Mouse (Mus musculus): Measurements from ENCODE around the gene Osbpl10. TPM values are rescaled to one million over a fixed set of nuclear protein-coding genes. Genes with fewer than 3 reads are reported as not detected.

Osbpl10 gene
- not detected for total RNA-seq (2023)

GRCm38 (mm10) chr9:114978281-114979111 lies at the start of gene Osbpl10:
TSS of gene Osbpl10 (plus strand) at chr9:114978569.

GRCm38 (mm10) chr9:114933723-114934171 lies 44.6 kb upstream of the Osbpl10 start, which contains the start of gene Gpd1l:
TSS of gene Gpd1l (minus strand) at chr9:114933987.

DNA sequence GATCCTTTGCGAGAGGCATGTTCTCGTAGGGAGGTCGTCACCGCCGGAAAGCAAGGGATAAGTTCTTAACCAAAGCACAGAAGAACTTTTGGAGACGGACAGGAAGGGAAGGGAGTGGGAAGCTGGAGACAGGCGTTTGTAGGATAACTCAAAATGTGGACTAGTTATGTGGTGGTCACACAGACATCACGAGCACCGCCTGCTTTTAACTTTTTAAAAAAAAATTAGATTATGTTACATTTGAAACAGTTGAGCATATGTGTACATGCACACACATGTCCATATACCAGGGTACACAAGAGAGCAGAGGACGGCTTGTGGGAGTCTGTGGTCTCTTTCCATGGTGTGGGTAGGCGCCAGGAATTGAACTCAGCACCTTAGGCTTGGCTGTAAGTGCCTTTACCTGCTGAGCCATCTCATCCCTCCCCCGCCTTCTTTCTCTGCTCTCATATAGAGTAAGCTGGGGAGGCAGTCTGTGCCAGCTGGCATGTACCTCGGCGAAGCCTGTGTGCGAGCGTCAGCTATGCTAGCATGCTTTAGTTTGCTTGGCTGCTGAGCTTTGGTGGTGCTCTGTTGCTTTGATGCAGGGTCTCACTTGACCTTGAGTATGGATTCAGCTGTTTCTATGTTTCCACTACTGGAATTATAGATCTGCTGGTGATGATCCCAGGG lies 4.5 kb downstream of the Osbpl10 start, which contains the start of gene Rps27rt:
Rps27rt (minus strand) TSS at position 51 of the 672 bp plus-strand sequence.

Other genes with a start within 250 kb of the Osbpl10 start
- 100 to 1,000 TPM; 166 to 190 TPM for gene Cmtm6, start 247.5 kb upstream of the Osbpl10 start, total RNA-seq (2023)
- 100 to 1,000 TPM; 216 to 224 TPM for gene Cmtm7, start 196.7 kb upstream of the Osbpl10 start, total RNA-seq (2023)
- under 1 TPM; 0.46 to 0.83 TPM for gene Cmtm8, start 134.4 kb upstream of the Osbpl10 start, total RNA-seq (2023)
- 10 to 100 TPM; 26.0 to 29.9 TPM for gene Gpd1l, start 44.6 kb upstream of the Osbpl10 start, total RNA-seq (2023)
- gene Rps27rt, start 4.2 kb downstream of the Osbpl10 start, total RNA-seq (2023) = 10 to 100 TPM in 1 of 2 experiments, 1 to 10 TPM in 1; 6.3 to 14.6 TPM